Mouse (Mus musculus) spleen, adult 2 months (tissue): ENCODE measurements around the gene Gfra4. TPM values are rescaled to one million over a fixed set of nuclear protein-coding genes. Genes with fewer than 3 reads are reported as not detected.
"Not testable (repeated sequence)": the region's sequence is repeated elsewhere in the genome, so short reads cannot be mapped to it uniquely, and the experiment has no call there.

ENCODE experiments used
- DNase-seq, 2 experiments: peaks; one replicate each; pipeline versions ENCODE4 v3.0.0 to v3.0.0-alpha.2; 2012 to 2021; ENCODE audit warnings: low spot score in 2 of 2, low read depth in 1 of 2
- H3K27ac ChIP-seq: fragments of 200-500 bp; 2 replicates; pipeline ENCODE4 v1.5.1; 2012; ENCODE audit warnings: low read length, inconsistent platforms; ENCODE audit not compliant: insufficient read depth
- H3K27me3 ChIP-seq: fragments of 200-500 bp; 2 replicates; pipeline ENCODE4 v1.6.1; 2012; ENCODE audit warnings: mild to moderate bottlenecking, moderate library complexity, low read length, inconsistent platforms; ENCODE audit not compliant: control insufficient read depth, insufficient read depth
- H3K36me3 ChIP-seq: fragments of 200-500 bp; 2 replicates; pipeline ENCODE4 v1.6.1; 2012; ENCODE audit warnings: mild to moderate bottlenecking, low read length, inconsistent platforms; ENCODE audit not compliant: control insufficient read depth, insufficient read depth
- H3K4me1 ChIP-seq: fragments of 200-500 bp; 2 replicates; pipeline ENCODE4 v1.6.1; 2011; ENCODE audit warnings: inconsistent platforms; ENCODE audit not compliant: control insufficient read depth, insufficient read depth, insufficient read length
- H3K4me3 ChIP-seq: fragments of 200-500 bp; 2 replicates; pipeline ENCODE4 v1.5.1; 2011; ENCODE audit warnings: mild to moderate bottlenecking, inconsistent platforms; ENCODE audit not compliant: insufficient read depth, insufficient read length; ENCODE audit errors: extremely low read depth
- CTCF ChIP-seq: fragments of 200-500 bp; IDR thresholded peaks from 2 replicates; pipeline ENCODE4 v1.5.1; 2011; ENCODE audit warnings: mild to moderate bottlenecking, inconsistent platforms; ENCODE audit not compliant: insufficient read depth, insufficient read length, insufficient replicate concordance; ENCODE audit errors: extremely low read depth
- POLR2A ChIP-seq: fragments of 200-500 bp; IDR thresholded peaks from 2 replicates; pipeline ENCODE4 v1.6.1; 2011; ENCODE audit warnings: low read depth, low read length, inconsistent platforms
- WGBS: fragments of 180-500 bp; shearing (Covaris S2); methylation state at CpG from one replicate; pipeline ENCODE4 v1.1.7; 2018; 5-methylcytosine and 5-hydroxymethylcytosine counted together
- polyA plus RNA-seq: library from polyadenylated mRNA; depleted of rRNA; stranded (reverse); fragments of >200 nt; gene quantifications from 2 replicates; pipeline ENCODE4 v1.2.3, GENCODE M21; 2012

Gene Gfra4
- polyA plus RNA-seq, 1 experiment: 3.2 TPM

GRCm38 (mm10) chr2:131038675-131039074 is 4.2 kb downstream of the Gfra4 start:
- Histone ChIP-seq H3K27ac (no peak overlapping the region), H3K4me3 (no peak overlapping the region), H3K36me3 (no peaks in the 10 kb centered on the region), H3K27me3 (no peaks in the 10 kb centered on the region; the same call in 1 of the 2 replicates), H3K4me1 (no peaks in the 10 kb centered on the region; the same call in 1 of the 2 replicates)
- WGBS: 89% methylated on average over 5 of the region's 5 CpGs
- DNase-seq: no peak
- no peak for TF ChIP-seq CTCF
- no peak for TF ChIP-seq POLR2A

GRCm38 (mm10) chr2:131038197-131038596 is 4.7 kb downstream of the Gfra4 start:
- no peak for DNase-seq
- no peaks in the 10 kb centered on the region; the same call in 1 of the 2 replicates for H3K4me1 ChIP-seq
- TF ChIP-seq POLR2A (no peak), CTCF (no peak)
- H3K27ac ChIP-seq: no peak overlapping the region
- no peaks in the 10 kb centered on the region for H3K36me3 ChIP-seq
- H3K4me3 ChIP-seq: no peak overlapping the region
- H3K27me3 ChIP-seq: no peaks in the 10 kb centered on the region; the same call in 1 of the 2 replicates
- 96% methylated on average over 6 of the region's 6 CpGs for WGBS

- WGBS: 20% methylated on average over 17 of the region's 17 CpGs
- H3K27ac ChIP-seq: no peak overlapping the region
- H3K36me3 ChIP-seq: no peaks in the 10 kb centered on the region
- no peak for DNase-seq
- no peak for TF ChIP-seq POLR2A
- TF ChIP-seq CTCF: no peak
- no peaks in the 10 kb centered on the region; the same call in 1 of the 2 replicates for H3K4me1 ChIP-seq
- no peaks in the 10 kb centered on the region; the same call in 1 of the 2 replicates for H3K27me3 ChIP-seq
- no peak overlapping the region for H3K4me3 ChIP-seq
Measured at GRCm38 (mm10) chr2:131037226-131037990, 5.5 kb downstream of the Gfra4 start.

GRCm38 (mm10) chr2:131036757-131037156 is 6.1 kb downstream of the Gfra4 start:
- no peak for TF ChIP-seq POLR2A
- no peak for TF ChIP-seq CTCF
- no peak overlapping the region for H3K27ac ChIP-seq
- H3K36me3 ChIP-seq: no peaks in the 10 kb centered on the region
- no peak overlapping the region for H3K4me3 ChIP-seq
- H3K27me3 ChIP-seq: no peaks in the 10 kb centered on the region; the same call in 1 of the 2 replicates
- no peak for DNase-seq
- no peaks in the 10 kb centered on the region; the same call in 1 of the 2 replicates for H3K4me1 ChIP-seq

- H3K27me3 ChIP-seq: no peaks in the 10 kb centered on the region; the same call in 1 of the 2 replicates
- H3K36me3 ChIP-seq: no peaks in the 10 kb centered on the region
- TF ChIP-seq CTCF (no peak), POLR2A (no peak)
- H3K4me1 ChIP-seq: no peaks in the 10 kb centered on the region; the same call in 1 of the 2 replicates
- WGBS: 87% methylated on average over 2 of the region's 2 CpGs
- no peak overlapping the region for H3K4me3 ChIP-seq
- DNase-seq: no peak
- H3K27ac ChIP-seq: no peak overlapping the region
Measured at GRCm38 (mm10) chr2:131036343-131036742, 6.5 kb downstream of the Gfra4 start.

- not testable (repeated sequence) for H3K36me3 ChIP-seq, H3K27me3 ChIP-seq, H3K4me3 ChIP-seq, H3K4me1 ChIP-seq, H3K27ac ChIP-seq, DNase-seq
- WGBS: 62% methylated on average over 1 of the region's 1 CpGs
Measured at GRCm38 (mm10) chr2:131031406-131031805, 11.5 kb downstream of the Gfra4 start.

GRCm38 (mm10) chr2:131030998-131031397 is 11.9 kb downstream of the Gfra4 start:
- no peak for DNase-seq
- Histone ChIP-seq H3K27me3 (no peaks in the 10 kb centered on the region), H3K36me3 (peaks cover 1% of the 10 kb centered on the region; the same call in 1 of the 2 replicates), H3K4me3 (no peak overlapping the region), H3K27ac (no peak overlapping the region), H3K4me1 (no peaks in the 10 kb centered on the region)
- 95% methylated on average over 1 of the region's 1 CpGs for WGBS
- TF ChIP-seq POLR2A: no peak
- no peak for TF ChIP-seq CTCF
